Mouse (Mus musculus) urinary bladder, adult 2 months (tissue): ENCODE measurements around the gene Olfr1436. TPM values are rescaled to one million over a fixed set of nuclear protein-coding genes. Genes with fewer than 3 reads are reported as not detected.
"Not testable (repeated sequence)": the region's sequence is repeated elsewhere in the genome, so short reads cannot be mapped to it uniquely, and the experiment has no call there.

Experiments
- DNase-seq: peaks from one replicate; pipeline ENCODE4 v3.0.0; 2022; ENCODE audit warnings: low spot score
- polyA plus RNA-seq: library from polyadenylated mRNA; depleted of rRNA; stranded (reverse); fragments of >200 nt; gene quantifications from 2 replicates; pipeline ENCODE4 v1.2.3, GENCODE M21; 2012; rRNA removed

Gene Olfr1436
- polyA plus RNA-seq, result not detected in 2 replicates

- not testable (repeated sequence) for DNase-seq
Measured at GRCm38 (mm10) chr19:12299030-12299429, at the start of gene Olfr1436. Olfr1436 (minus strand) TSS chr19:12299130.

- DNase-seq, result no peak
Measured at GRCm38 (mm10) chr19:12335810-12336209, 36.9 kb upstream of the Olfr1436 start, which contains the start of gene Olfr1438-ps1. Olfr1438-ps1 (minus strand) TSS chr19:12335910.

GRCm38 (mm10) chr19:12325001-12325400 is 26.1 kb upstream of the Olfr1436 start, which contains the start of gene Olfr1437:
Olfr1437 (minus strand) TSS chr19:12325101.
- DNase-seq, result no peak

- DNase-seq, result no peak
Measured at GRCm38 (mm10) chr19:12292979-12293378, 6.0 kb downstream of the Olfr1436 start.

GRCm38 (mm10) chr19:12279554-12279953 is 19.4 kb downstream of the Olfr1436 start, which contains the start of gene Olfr1434:
Olfr1434 (plus strand) TSS chr19:12279854.
- no peak for DNase-seq

GRCm38 (mm10) chr19:12260732-12261131 is 38.2 kb downstream of the Olfr1436 start, which contains the start of gene Olfr235:
Olfr235 (plus strand) TSS chr19:12261032.
- DNase-seq, result no peak

Other genes with a start within 250 kb of the Olfr1436 start
- gene Olfr1424, start 236.4 kb downstream of the Olfr1436 start, polyA plus RNA-seq, result not detected in 2 replicates
- gene Olfr1425, start 221.4 kb downstream of the Olfr1436 start, polyA plus RNA-seq, result not detected in 2 replicates
- not detected in 2 replicates for gene Olfr1426, start 207.1 kb downstream of the Olfr1436 start, polyA plus RNA-seq
- gene Olfr1427, start 195.8 kb downstream of the Olfr1436 start, polyA plus RNA-seq, result not detected in 2 replicates
- gene Olfr1428, start 183.2 kb downstream of the Olfr1436 start, polyA plus RNA-seq, result not detected in 2 replicates
- gene Olfr76, start 175.9 kb downstream of the Olfr1436 start, polyA plus RNA-seq, result not detected in 2 replicates
- not detected in 2 replicates for gene Olfr1555-ps1, start 129.0 kb downstream of the Olfr1436 start, polyA plus RNA-seq
- gene Olfr1431, start 98.5 kb downstream of the Olfr1436 start, polyA plus RNA-seq, result not detected in 2 replicates
- not detected in 2 replicates for gene Olfr1432, start 66.5 kb downstream of the Olfr1436 start, polyA plus RNA-seq
- gene Olfr262, start 57.5 kb downstream of the Olfr1436 start, polyA plus RNA-seq, result not detected in 2 replicates
- gene Olfr235, start 38.1 kb downstream of the Olfr1436 start, polyA plus RNA-seq, result not detected in 2 replicates
- not detected in 2 replicates for gene Olfr1434, start 19.3 kb downstream of the Olfr1436 start, polyA plus RNA-seq
- not detected in 2 replicates for gene Olfr1437, start 26.0 kb upstream of the Olfr1436 start, polyA plus RNA-seq
- gene Olfr1438-ps1, start 36.8 kb upstream of the Olfr1436 start, polyA plus RNA-seq, result not detected in 2 replicates
- not detected in 2 replicates for gene Olfr1440, start 88.1 kb upstream of the Olfr1436 start, polyA plus RNA-seq
- not detected in 2 replicates for gene Olfr1441, start 118.3 kb upstream of the Olfr1436 start, polyA plus RNA-seq
- not detected in 2 replicates for gene Pfpl, start 128.8 kb upstream of the Olfr1436 start, polyA plus RNA-seq
- 11.6 and 15.2 TPM in 2 replicates for gene Mpeg1, start 161.6 kb upstream of the Olfr1436 start, polyA plus RNA-seq
- gene Dtx4, start 202.3 kb upstream of the Olfr1436 start, polyA plus RNA-seq, result 12.6 and 16.8 TPM in 2 replicates
- gene Fam111a, start 246.6 kb upstream of the Olfr1436 start, polyA plus RNA-seq, result 5.8 and 6.2 TPM in 2 replicates